Mouse (Mus musculus) hematopoietic stem cell, adult 5-6 weeks (primary cell): ENCODE measurements around the gene Armc12. TPM values are rescaled to one million over a fixed set of nuclear protein-coding genes. Genes with fewer than 3 reads are reported as not detected.
"Not testable (repeated sequence)": the region's sequence is repeated elsewhere in the genome, so short reads cannot be mapped to it uniquely, and the experiment has no call there.

ENCODE experiments used
- ATAC-seq, 2 experiments: fragments of 125-278 bp in 1 of 2; replicated peaks in 1 of 2; 2 replicates each; pipeline ENCODE4 v1.8.0; 2016 to 2017; ENCODE audit warnings: inconsistent platforms in 2 of 2, mild to moderate bottlenecking in 2 of 2, moderate number of reproducible peaks in 2 of 2, low read depth in 1 of 2, moderate TSS enrichment in 1 of 2; ENCODE audit not compliant: low FRiP score in 2 of 2, poor library complexity in 2 of 2, severe bottlenecking in 2 of 2, insufficient read depth in 1 of 2, low TSS enrichment in 1 of 2
- total RNA-seq: library from RNA; stranded (forward); fragments of 172-1452, 232-1000 nt; gene quantifications from 2 replicates; pipeline ENCODE4 v1.2.3, GENCODE M21; 2017

The Armc12 gene
- total RNA-seq, 1 experiment from 2014 or later: not detected

- ATAC-seq: peak; percentile 65 to 73
Measured at GRCm38 (mm10) chr17:28522623-28523354, 7.8 kb upstream of the Armc12 start.

GRCm38 (mm10) chr17:28523355-28524008 lies 7.1 kb upstream of the Armc12 start:
- ATAC-seq: no peak

GRCm38 (mm10) chr17:28524009-28524695 lies 6.5 kb upstream of the Armc12 start:
- ATAC-seq: no peak

GRCm38 (mm10) chr17:28524831-28525430 lies 5.7 kb upstream of the Armc12 start:
- no peak for ATAC-seq

GRCm38 (mm10) chr17:28527184-28528042 lies 3.2 kb upstream of the Armc12 start:
- no peak for ATAC-seq

GRCm38 (mm10) chr17:28528043-28528351 lies 2.6 kb upstream of the Armc12 start:
- peak; percentile 71 to 78 for ATAC-seq

- no peak for ATAC-seq
Measured at GRCm38 (mm10) chr17:28529116-28529515, 1.5 kb upstream of the Armc12 start.

- ATAC-seq: peak in 1 of 2 experiments; percentile 33; a peak in 1 of 4 replicates
Measured at GRCm38 (mm10) chr17:28531946-28532345, 1.3 kb downstream of the Armc12 start.

- ATAC-seq: no peak
Measured at GRCm38 (mm10) chr17:28532557-28532956, 2.0 kb downstream of the Armc12 start.

GRCm38 (mm10) chr17:28533327-28533726 lies 2.7 kb downstream of the Armc12 start:
- no peak for ATAC-seq

- no peak for ATAC-seq
Measured at GRCm38 (mm10) chr17:28537881-28538280, 7.3 kb downstream of the Armc12 start.

GRCm38 (mm10) chr17:28546925-28547324 lies 16.3 kb downstream of the Armc12 start:
- ATAC-seq: no peak

GRCm38 (mm10) chr17:28548550-28548949 lies 17.9 kb downstream of the Armc12 start:
- no peak for ATAC-seq

- no peak for ATAC-seq
Measured at GRCm38 (mm10) chr17:28549111-28549510, 18.5 kb downstream of the Armc12 start, which contains the start of gene Clpsl2. TSS of gene Clpsl2 (plus strand) at chr17:28549411.

GRCm38 (mm10) chr17:28553040-28553793 lies 22.6 kb downstream of the Armc12 start:
- ATAC-seq: peak; percentile 72 to 75

- ATAC-seq: not testable (repeated sequence)
Measured at GRCm38 (mm10) chr17:28554021-28554420, 23.4 kb downstream of the Armc12 start.
